Mouse (Mus musculus) left cerebral cortex, postnatal 36 days (tissue): ENCODE results near the gene Sowahc. TPM values are rescaled to one million over a fixed set of nuclear protein-coding genes. Genes with fewer than 3 reads are reported as not detected.

Source experiments
- DNase-seq, 2 experiments: peaks; one replicate each; pipeline ENCODE4 v3.0.0; 2021 to 2022; ENCODE audit warnings: low spot score in 2 of 2, mixed read lengths in 1 of 2
- intact Hi-C: fragments of 180-260 bp; cut with DNase I; formaldehyde crosslinking; loops from one replicate; pipeline ENCODE4 v1.15.1; 2025
- total RNA-seq, 2 experiments: library from RNA; stranded (reverse); gene quantifications; 2 replicates each; pipeline ENCODE4 v1.2.3; 2021

Gene Sowahc
- total RNA-seq, 2 experiments from 2014 or later = 7.9 to 8.8 TPM

DNA sequence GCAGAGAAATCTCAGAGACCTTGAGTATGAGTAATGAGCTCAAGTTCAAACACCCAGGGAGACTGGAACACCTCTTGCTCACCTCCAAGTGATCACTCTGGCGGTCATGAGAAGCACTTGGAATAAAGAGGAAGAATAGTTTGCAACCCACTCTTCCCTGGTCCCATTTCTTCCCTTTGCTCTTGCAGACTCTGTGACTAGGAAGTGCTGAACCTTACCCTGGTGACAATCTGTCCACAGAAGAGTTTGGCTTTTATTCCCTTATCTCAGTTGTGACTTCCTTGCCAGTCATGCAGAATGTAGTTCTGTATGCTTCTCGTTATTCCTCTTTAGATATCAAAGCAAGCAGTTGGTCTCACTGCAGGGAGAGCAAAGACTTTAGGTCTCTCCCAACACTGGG, 30.2 kb downstream of the Sowahc start:
- intact Hi-C loops = no loop called here
- DNase-seq = no peak

GRCm38 (mm10) chr10:59252396-59252795, 30.6 kb downstream of the Sowahc start:
- no peak for DNase-seq
- intact Hi-C loops = no loop called here

DNA sequence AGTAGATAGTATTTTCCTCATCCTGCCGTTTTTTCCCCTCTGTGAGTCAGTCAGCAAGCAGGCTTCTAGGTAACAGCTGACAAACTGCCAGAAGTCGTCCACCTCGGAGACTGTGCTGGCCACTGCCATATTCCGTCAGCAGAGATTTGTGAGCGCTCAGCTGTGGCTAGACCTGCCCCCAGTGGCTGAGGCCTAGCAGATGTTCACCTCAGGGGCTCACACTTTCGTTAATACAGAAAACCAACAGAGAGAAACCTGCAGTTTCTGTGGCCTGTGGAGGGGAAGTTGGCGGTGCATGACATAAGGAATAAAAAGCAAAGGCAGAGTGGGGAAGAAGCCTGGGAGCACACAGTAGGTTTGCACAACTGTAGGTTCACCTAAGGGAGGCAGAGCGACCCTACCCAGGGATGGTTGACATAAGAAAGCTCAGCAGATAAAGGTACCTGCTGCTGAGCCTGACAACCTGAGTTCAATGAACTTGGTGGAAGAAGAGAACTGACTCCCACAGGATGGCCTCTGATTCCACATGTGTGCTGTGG, 31.9 kb downstream of the Sowahc start:
- intact Hi-C loops = no loop called here
- no peak for DNase-seq

DNA sequence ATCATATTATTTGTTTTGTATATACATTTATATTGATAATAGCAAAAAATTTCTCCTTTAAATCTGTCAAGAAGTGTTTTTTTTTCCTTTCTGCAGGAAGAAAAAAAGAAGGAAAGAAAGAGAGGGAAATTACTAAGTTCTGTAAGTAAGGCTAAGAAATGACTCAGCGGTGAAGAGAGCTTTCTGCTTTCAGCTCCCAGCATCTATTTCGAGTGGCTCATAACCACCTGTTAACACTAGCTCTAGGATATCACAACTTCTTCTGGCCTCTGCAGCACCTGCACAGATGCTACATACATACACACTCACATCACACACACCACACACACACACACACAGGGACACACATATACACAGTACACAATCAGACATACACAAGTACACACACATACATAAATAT, 34.8 kb downstream of the Sowahc start:
- DNase-seq = no peak
- intact Hi-C loops = no loop called here

DNA sequence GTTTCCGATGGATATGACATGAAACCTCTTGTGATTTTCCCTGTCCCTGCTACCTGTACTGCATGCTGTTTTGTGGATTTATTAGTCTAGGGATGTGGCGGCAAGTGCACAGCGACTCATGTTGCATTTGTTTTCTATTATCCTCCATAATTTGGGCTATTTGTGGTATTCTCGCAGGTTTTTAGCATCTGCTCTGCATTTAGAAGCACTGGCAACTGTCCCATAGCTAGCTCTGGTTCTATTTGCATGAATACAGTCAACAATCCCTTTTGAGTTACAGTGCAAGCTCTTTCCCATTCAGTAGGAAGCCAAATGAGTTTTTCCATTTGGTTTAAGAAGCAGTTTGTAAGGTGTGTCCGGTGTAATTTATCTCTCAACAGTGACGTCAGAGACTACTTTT, 37.8 kb downstream of the Sowahc start:
- DNase-seq = no peak
- intact Hi-C loops = no loop called here

- DNase-seq = no peak
- intact Hi-C loops = no loop called here
Observed at GRCm38 (mm10) chr10:59261603-59262002, 39.9 kb downstream of the Sowahc start.

GRCm38 (mm10) chr10:59262021-59262420, 40.3 kb downstream of the Sowahc start:
- intact Hi-C loops = no loop called here
- no peak for DNase-seq

DNA sequence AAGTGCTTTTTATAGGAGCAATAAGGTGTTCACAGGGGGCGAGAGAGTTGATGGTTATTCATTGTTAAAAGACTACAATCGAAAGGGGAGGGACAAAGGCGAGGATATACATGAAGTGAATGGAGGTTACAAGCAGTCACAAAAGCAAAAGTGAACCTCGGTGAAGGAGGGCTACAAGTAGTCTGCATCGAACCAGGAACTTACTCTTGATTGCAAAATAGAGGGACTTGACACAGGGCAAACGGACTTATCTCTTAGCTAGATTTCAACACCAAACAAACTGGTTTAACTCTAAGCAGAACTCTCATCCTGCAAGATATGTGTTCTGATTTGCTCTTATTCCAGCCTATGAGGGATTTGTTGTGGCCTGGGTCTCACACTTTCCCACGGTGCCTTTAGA, 41.2 kb downstream of the Sowahc start:
- intact Hi-C loops = no loop called here
- DNase-seq = no peak

DNA sequence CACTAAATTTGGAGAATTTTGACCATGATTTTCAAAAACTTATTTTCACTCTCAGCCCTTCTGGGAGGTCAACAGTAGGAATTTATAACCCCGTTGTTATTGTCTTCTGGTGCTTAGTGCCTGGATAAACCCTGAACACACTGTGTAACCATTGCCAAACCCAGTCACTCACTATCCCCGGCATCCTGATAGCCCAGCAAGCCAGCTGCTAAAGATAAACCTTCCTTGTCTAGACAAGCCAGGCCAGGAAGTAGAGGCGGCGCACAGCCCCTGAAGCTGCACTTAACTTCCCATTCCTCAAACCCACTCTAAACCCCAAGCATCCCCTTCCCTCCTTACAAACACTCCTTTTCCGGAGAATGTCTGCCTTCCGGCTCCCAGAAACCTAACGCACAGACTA, 43.3 kb downstream of the Sowahc start:
- intact Hi-C loops = no loop called here
- DNase-seq = no peak

DNA sequence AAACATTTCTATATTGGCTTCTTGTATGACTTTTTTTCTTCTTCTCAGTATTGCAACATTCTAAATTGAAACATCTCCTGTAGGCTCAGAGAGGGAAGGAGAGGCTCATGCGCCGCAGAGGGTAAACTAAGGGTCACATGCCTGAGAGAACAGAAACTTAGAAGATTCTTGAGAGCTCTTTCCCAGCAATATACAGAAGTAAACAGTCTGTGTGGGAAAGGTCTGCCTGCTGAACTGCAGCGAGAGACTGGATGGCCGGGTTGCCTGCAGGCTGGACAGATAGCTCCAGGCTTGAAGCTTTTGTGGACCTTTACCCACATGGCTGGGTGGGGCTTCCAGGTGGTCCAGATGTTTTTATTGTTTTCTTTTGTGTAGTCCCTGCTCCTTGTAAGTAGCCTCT, 43.9 kb downstream of the Sowahc start:
- DNase-seq = no peak
- intact Hi-C loops = no loop called here

GRCm38 (mm10) chr10:59266097-59266496, 44.3 kb downstream of the Sowahc start:
- no peak for DNase-seq
- intact Hi-C loops = no loop called here

- no peak for DNase-seq
- intact Hi-C loops = no loop called here
Observed at GRCm38 (mm10) chr10:59267275-59267674, 45.5 kb downstream of the Sowahc start.

- DNase-seq = no peak
- intact Hi-C loops = no loop called here
Observed at GRCm38 (mm10) chr10:59268109-59268508, 46.4 kb downstream of the Sowahc start.

GRCm38 (mm10) chr10:59268754-59269153, 47.0 kb downstream of the Sowahc start:
- intact Hi-C loops = no loop called here
- no peak for DNase-seq

DNA sequence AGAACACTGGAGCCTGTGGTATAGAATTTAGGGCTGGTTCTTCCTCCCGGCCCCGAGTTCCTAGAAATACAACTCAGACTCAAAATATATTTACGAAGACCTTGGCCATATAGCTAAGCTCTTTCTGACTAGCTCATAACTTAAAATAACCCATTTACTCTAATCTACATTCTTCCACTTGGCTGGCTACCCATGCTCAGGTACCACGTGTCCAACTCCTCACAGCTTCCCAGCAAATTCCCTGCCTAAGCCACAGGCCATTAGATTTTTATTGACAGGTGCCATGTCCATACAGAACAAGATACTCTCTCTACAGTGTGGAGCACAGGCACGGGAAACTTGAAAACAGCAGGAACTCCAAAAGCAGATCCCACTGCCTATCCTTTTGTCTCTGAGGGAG, 54.0 kb downstream of the Sowahc start:
- intact Hi-C loops = no loop called here
- no peak for DNase-seq

Other genes with a start within 250 kb of the Sowahc start
- 1 to 10 TPM; 6.4 to 7.3 TPM for gene Sept10, start 106 bp upstream of the Sowahc start, total RNA-seq
- 10 to 100 TPM; 31.7 to 45.5 TPM for gene P4ha1, start 101.3 kb downstream of the Sowahc start, total RNA-seq
- gene Gm10273, start 173.7 kb downstream of the Sowahc start, total RNA-seq = 10 to 100 TPM; 39.0 to 45.6 TPM
- not detected for gene Pla2g12b, start 181.7 kb downstream of the Sowahc start, total RNA-seq
- under 1 TPM; 0.30 to 0.84 TPM for gene Oit3, start 219.8 kb downstream of the Sowahc start, total RNA-seq